Mouse (Mus musculus) left cerebral cortex, adult 18-20 months (tissue): ENCODE measurements around the gene Sult3a2. TPM values are rescaled to one million over a fixed set of nuclear protein-coding genes. Genes with fewer than 3 reads are reported as not detected.
"Not testable (repeated sequence)": the region's sequence is repeated elsewhere in the genome, so short reads cannot be mapped to it uniquely, and the experiment has no call there.

ENCODE experiments used
- DNase-seq, 2 experiments: peaks; one replicate each; pipeline ENCODE4 v3.0.0; 2021 to 2022; ENCODE audit warnings: low spot score in 2 of 2, mixed read lengths in 1 of 2
- long read RNA-seq, 2 experiments: library from polyadenylated mRNA; stranded (forward); transcript quantifications; one replicate each; pipeline ENCODE4 v2.0.0; 2021
- total RNA-seq, 2 experiments: library from RNA; stranded (reverse); gene quantifications; 2 replicates each; pipeline ENCODE4 v1.2.3; 2021

Gene Sult3a2
- total RNA-seq, result 1 to 10 TPM; 1.5 TPM
- long read RNA-seq, experiment 1, result 0 reads
- long read RNA-seq, experiment 2, result 0 reads

DNA sequence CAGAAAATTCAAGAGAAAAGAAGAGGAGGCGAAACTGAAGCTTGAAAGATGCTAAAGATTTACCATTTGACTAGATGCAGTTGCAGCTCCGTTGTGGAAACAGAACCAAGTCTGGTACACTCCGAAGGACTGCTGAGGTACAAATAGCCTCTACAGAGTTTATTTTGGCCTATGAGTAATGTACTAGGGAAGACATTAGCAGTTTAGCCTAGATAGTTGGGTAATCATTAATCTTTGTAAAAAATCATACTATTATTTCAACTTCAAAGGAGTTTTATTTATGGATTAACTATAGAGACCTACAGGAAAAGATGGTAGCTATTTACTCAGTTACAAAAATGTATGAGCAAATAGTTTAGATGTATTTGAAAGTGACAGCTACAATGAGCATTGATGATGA is at the start of gene Sult3a2:
Sult3a2 (minus strand) TSS at position 101 of the 400 bp plus-strand sequence.
- DNase-seq, result no peak

DNA sequence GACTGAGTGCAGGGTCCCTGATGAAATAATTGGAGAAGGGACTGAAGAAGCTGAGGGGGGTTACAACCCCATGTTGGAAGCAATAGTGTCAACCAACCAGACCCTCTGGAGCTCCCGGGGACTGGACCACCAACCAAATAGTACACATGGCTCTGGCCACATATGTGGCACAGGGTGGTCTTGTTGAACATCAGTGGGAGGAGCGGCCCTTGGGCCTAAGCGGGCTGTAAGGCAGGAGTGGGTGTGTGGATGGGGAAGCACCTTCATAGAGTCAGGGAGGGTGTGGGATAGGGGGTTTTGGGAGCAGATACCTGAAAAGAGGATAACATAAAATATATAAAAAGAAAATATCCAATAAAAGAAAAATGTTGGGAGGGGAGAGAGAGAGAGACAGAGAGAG is 34.4 kb upstream of the Sult3a2 start:
- DNase-seq, result no peak

DNA sequence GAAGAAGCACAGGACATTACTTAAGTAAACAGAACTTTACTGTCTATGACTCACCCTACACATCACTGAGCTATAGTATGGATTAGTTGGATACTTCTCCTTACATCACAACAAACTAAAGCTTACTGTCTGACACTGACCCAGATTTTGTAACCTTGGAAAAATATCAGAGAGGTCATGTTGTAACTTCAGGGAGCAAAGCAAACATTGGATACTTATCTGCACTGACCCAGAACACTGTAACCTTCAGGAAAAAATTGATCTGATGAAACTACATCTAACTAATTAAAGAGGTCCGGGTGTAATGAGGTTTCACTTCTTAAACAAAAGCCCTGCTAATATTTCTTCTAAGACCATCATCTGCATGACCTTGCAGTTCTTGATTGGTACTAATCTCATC is 30.4 kb upstream of the Sult3a2 start:
- DNase-seq, result no peak

GRCm38 (mm10) chr10:33814266-33814665 is 27.8 kb upstream of the Sult3a2 start:
- no peak for DNase-seq

DNA sequence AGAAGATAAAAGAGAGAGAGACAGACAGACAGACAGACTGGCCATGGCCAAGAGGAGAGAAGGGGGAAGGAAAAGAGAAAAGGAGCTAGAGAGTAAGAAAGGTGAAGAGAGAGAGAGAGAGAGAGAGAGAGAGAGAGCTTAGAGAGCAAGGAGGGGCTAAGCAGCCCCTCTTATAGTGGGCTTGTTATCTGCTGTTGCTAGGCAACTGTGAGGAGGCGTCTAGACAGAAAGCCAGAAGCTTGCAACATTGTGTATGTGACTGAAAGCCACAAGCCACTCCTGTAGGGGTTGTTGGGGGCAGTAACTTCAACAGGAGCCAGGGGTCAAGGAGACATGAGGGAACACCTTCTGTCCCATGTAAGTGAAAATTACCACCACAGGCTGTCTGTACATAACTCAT is 25.3 kb upstream of the Sult3a2 start:
- no peak for DNase-seq

- DNase-seq, result not testable (repeated sequence)
Measured at GRCm38 (mm10) chr10:33797221-33797949, 10.9 kb upstream of the Sult3a2 start.

GRCm38 (mm10) chr10:33796269-33796915 is 9.9 kb upstream of the Sult3a2 start:
- DNase-seq, result not testable (repeated sequence)

DNA sequence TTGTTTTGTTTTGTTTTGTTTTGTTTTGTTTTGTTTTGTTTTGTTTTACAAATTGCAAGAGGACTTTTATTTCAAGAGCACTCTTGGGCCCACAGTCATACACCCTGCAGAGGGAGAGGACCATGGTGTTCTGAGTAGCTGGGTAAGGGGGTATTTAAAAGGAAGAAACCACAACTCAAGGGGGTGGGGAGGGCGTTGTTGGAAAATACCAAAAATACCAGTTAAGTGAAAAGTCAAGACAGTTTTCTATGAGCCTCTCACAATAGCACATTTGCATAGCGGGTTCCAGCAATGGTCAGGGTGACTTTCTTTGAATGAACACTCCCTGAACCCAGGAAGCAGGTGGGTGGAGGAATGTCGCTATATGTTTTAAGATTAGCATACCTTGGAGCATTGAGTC is 5.7 kb upstream of the Sult3a2 start:
- DNase-seq, result not testable (repeated sequence)

- no peak for DNase-seq
Measured at GRCm38 (mm10) chr10:33787541-33787940, 1.0 kb upstream of the Sult3a2 start.

GRCm38 (mm10) chr10:33735251-33735650 is 51.3 kb downstream of the Sult3a2 start:
- not testable (repeated sequence) for DNase-seq

- no peak for DNase-seq
Measured at GRCm38 (mm10) chr10:33733241-33733640, 53.3 kb downstream of the Sult3a2 start.

- DNase-seq, result no peak
Measured at GRCm38 (mm10) chr10:33732409-33733185, 53.9 kb downstream of the Sult3a2 start.

DNA sequence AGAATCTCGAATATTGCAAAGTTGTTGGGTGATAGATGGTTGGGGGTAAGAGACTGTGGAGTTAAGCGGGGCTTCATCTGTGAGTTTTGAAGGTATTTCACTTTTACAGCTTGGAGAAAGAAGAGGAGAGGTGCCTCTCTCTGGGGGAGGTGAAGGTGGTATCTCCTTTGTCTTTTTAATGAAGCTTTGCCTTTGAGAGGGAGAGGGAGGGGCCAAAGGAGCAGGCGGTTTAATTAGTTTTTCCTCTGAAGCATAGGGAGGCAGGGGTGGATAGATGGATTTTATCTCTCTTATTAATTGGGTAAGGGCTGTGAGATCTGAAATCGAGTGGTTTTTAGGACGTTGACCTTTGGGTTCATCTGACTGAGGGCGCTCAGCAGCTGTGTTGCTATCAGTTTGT is 62.7 kb downstream of the Sult3a2 start:
- DNase-seq, result no peak

GRCm38 (mm10) chr10:33721827-33722438 is 64.6 kb downstream of the Sult3a2 start:
- no peak for DNase-seq

Other genes with a start within 250 kb of the Sult3a2 start
- gene Clvs2, start 161.9 kb downstream of the Sult3a2 start, total RNA-seq, result 10 to 100 TPM; 61.1 to 62.2 TPM
- gene Sult3a1, start 71.0 kb upstream of the Sult3a2 start, total RNA-seq, result not detected
- gene Rsph4a, start 118.4 kb upstream of the Sult3a2 start, total RNA-seq, result 1 to 10 TPM; 2.2 to 3.2 TPM
- 10 to 100 TPM; 16.7 to 17.4 TPM for gene Zup1, start 164.6 kb upstream of the Sult3a2 start, total RNA-seq
- 100 to 1,000 TPM in 1 of 2 experiments, 10 to 100 TPM in 1; 99.0 to 111 TPM for gene Rwdd1, start 232.9 kb upstream of the Sult3a2 start, total RNA-seq